Mouse (Mus musculus) kidney, adult 2 months (tissue): ENCODE results near the gene Taf1b.

Experiments
- CTCF ChIP-seq: fragments of 200-500 bp; conservative IDR thresholded peaks from 2 replicates; pipeline ENCODE4 v1.5.1; 2011; ENCODE audit warnings: low read depth, mild to moderate bottlenecking, control low read depth, low read length, moderate library complexity, mixed read lengths; ENCODE audit not compliant: insufficient read depth, insufficient read length
- POLR2A ChIP-seq: fragments of 200-500 bp; IDR thresholded peaks from one replicate; pipeline ENCODE4 v1.6.1; 2011; ENCODE audit warnings: low read depth, low read length, control low read depth

- TF ChIP-seq CTCF, result no peak
- TF ChIP-seq POLR2A, result no peak
These were observed 37.8 kb upstream of the Taf1b start for GRCm38 (mm10) chr12:24460406-24460805.
